Mouse (Mus musculus) left cerebral cortex, postnatal 10 days (tissue): ENCODE measurements around the gene Ube4b. TPM values are rescaled to one million over a fixed set of nuclear protein-coding genes. Genes with fewer than 3 reads are reported as not detected.
"Not testable (repeated sequence)": the region's sequence is repeated elsewhere in the genome, so short reads cannot be mapped to it uniquely, and the experiment has no call there.

Source experiments
- DNase-seq, 2 experiments: peaks; one replicate each; pipeline ENCODE4 v3.0.0; 2021 to 2022; ENCODE audit warnings: low spot score in 2 of 2, mixed read lengths in 1 of 2; ENCODE audit errors: extremely low spot score in 1 of 2
- intact Hi-C: fragments of 180-260 bp; cut with DNase I; formaldehyde crosslinking; loops from one replicate; pipeline ENCODE4 v1.15.1; 2025
- total RNA-seq, 2 experiments: library from RNA; stranded (reverse); gene quantifications; 2 replicates each; pipeline ENCODE4 v1.2.3; 2021

Gene Ube4b
- 100 to 1,000 TPM; 104 to 119 TPM for total RNA-seq

- intact Hi-C loops, result no loop called here
- peak; percentile 97 to 99 for DNase-seq
Measured at GRCm38 (mm10) chr4:149426325-149427199, at the start of gene Ube4b. Ube4b (minus strand) TSS chr4:149426749.

- no peak for DNase-seq
- intact Hi-C loops, result no loop called here
Measured at GRCm38 (mm10) chr4:149475096-149475495, 48.5 kb upstream of the Ube4b start.

DNA sequence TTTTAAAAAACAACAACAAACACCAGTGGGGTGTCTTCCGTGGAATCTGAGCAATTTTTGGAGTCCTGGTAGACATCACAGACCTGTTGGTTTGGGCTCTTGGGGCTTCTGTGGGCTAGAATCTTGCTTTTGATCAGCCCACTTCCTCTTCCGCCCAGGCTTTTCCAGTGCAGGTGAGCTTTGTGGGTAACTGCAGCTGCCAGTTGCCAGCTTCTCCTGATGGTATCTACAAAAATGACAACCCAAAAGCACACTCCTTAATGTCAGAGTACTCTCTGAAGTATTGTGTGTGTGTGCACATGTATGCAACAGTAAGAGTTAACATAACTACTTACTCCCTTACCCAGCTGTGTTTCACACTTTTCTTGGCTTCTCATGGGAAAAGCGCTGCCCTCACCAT is 43.0 kb upstream of the Ube4b start:
- intact Hi-C loops, result no loop called here
- no peak for DNase-seq

GRCm38 (mm10) chr4:149463435-149463950 is 36.9 kb upstream of the Ube4b start:
- DNase-seq, result no peak
- intact Hi-C loops, result no loop called here

DNA sequence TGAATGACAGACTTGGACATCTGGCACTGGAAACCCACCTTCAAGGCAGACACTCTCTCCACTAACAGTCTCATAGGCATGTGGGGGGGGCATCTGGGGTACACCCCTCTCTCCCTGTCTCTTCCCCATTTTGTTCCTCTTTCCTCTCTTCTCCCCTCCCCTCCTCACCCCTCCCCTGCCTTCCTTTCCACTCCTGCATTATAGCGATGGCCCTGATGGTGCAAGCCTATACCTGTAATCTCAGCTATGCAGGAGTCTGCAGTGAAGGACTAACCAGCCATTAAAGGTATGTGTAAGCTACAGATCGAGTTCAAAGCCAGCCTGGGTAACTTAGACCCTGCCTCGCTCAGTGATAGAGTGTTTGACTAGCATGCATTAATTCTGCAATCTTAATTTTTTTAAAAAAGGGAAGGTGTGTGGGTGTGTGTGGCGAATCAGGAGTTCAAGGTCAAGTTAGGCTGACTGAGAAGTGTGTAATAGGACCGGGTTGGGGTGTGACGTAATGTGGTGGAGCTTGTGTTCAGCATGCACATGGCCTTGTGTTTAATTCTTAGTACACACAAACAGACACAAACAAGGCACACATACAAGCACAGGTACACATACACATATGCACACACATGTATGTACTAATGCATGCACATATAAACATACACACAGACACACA is 35.9 kb upstream of the Ube4b start:
- intact Hi-C loops, result no loop called here
- no peak for DNase-seq

DNA sequence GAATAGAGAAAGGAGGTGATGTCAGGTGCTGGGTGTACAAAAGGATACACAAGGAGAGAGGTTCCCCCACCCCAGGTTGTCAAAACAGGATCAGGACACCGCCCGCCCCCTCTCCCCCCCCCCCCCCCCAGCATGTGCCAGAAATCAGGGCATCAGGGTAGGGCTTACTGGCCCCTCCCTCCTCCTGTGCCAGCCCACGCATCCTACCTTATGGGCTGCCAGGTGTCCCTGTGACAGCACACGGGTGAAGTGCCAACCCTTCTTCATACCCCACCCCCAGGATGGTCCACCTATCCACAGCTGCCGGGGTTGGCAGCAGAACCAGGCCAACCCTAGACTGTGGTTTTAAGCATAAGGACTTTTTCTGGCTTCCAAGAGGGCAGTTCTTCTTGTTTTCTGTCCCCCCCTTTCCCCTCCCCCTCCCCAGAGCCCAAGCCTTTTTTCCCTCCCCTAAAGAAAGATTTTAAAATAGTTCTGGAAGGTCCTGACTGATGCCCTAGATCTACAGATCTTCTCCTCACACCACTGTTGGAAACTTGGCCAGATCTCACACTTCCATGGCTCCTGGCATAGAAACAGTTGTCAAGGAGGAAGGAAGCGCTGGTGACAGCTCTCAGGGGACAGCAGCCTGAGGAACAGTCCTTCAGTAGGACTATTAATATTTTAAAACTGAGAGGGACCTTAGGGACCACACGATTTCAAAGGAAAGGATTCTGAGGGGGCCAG is 35.2 kb upstream of the Ube4b start:
- DNase-seq, result no peak
- intact Hi-C loops, result no loop called here

GRCm38 (mm10) chr4:149460475-149460874 is 33.9 kb upstream of the Ube4b start:
- intact Hi-C loops, DNase-seq: not testable (repeated sequence)

DNA sequence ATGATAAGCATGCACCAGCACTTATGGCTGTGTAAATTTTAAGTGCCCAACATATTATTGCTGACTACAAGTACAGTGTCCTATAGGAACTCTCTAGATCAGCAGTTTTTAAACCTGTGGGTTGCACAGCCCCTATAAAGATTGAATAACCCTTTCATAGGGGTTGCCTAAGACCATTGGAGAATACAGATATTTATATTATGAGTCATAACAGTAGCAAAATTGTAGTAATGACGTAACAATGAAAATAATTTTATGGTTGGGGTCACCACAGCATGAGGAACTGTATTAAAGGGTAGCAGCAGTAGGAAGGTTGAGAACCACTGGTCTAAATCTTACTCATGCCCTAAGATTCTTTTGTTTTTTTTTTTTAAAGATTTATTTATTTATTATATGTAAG is 32.9 kb upstream of the Ube4b start:
- DNase-seq, result no peak
- intact Hi-C loops, result no loop called here

DNA sequence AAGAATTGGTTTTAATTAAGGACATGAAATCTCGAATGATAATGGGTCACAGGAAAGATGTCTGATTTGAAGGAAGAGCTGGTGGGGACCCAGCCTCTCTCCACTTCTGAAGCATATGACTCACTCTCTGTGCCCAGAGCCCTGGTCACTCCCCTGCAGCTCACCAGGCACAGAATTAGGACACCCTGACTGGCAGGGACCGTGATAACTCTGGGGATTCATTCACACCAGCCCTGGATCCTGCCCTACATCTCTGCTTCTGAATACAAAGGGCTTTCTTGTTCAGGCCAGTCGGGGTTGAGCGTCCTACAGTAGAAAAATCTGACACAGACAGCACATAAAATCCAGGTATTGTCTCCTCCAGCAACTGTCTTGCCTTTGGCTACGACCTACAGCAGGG is 32.0 kb upstream of the Ube4b start:
- no peak for DNase-seq
- intact Hi-C loops, result no loop called here

GRCm38 (mm10) chr4:149457831-149458430 is 31.4 kb upstream of the Ube4b start:
- DNase-seq, result peak in 1 of 2 experiments; percentile 48
- intact Hi-C loops, result no loop called here

DNA sequence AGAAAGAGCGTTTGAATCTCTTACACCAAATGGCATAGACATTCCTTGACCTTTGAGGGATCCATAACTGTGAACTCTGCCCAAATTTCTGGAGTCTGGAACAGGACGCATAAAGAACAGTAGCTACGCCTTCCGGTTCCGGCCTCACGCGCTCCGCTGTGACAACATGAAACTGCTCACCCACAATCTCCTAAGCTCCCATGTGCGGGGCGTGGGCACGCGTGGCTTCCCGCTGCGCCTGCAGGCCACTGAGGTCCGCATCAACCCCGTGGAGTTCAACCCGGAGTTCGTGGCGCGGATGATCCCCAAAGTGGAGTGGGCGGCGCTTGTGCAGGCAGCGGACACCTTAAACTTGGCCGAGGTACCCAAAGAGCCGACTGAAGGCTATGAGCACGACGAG is 30.6 kb upstream of the Ube4b start:
- DNase-seq, intact Hi-C loops: not testable (repeated sequence)

GRCm38 (mm10) chr4:149454879-149455278 is 28.3 kb upstream of the Ube4b start, which contains the start of gene Rbp7:
Rbp7 (minus strand) TSS chr4:149454978.
- no peak for DNase-seq
- intact Hi-C loops, result no loop called here

- intact Hi-C loops, result no loop called here
- peak in 1 of 2 experiments; percentile 39 for DNase-seq
Measured at GRCm38 (mm10) chr4:149454263-149454662, 27.7 kb upstream of the Ube4b start.

DNA sequence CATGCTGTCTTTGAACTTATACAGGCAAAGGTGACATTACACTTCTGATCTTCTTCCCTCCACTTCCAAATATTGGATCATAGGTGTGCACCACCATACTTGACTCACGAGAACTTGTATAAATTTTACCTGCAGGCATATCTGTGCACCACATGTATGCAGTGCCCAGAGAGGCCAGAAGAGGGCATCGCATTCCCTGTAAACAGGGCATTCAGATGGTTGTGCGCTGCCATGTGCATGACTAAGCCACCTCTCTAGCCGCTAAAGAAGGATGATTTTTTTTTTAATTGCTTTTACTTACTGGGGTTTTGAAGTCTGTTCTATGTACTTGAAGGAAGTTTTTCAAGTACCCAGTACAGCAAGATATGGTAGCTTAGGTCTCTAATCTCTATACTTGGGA is 27.1 kb upstream of the Ube4b start:
- peak in 1 of 2 experiments; percentile 38 for DNase-seq
- intact Hi-C loops, result no loop called here

DNA sequence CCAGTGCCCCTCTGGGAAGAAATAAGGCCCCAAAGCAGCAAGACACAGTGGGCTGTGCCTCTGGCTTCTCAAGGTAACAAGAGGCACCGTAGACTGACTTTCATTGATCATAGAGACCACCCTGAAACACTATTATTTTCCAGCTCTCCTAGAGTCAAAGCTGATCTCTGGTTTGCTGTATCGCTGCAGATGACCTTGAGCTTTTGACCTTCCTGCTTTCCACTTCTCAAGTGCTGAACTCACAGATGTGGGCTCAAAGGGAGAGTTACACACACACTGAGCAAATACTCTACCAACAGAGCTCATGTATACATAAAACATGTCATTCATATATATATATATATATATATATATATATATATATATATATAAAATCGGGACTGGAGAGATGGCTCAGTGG is 24.1 kb upstream of the Ube4b start:
- no peak for DNase-seq
- intact Hi-C loops, result no loop called here

- no peak for DNase-seq
- intact Hi-C loops, result no loop called here
Measured at GRCm38 (mm10) chr4:149446309-149446708, 19.8 kb upstream of the Ube4b start.

DNA sequence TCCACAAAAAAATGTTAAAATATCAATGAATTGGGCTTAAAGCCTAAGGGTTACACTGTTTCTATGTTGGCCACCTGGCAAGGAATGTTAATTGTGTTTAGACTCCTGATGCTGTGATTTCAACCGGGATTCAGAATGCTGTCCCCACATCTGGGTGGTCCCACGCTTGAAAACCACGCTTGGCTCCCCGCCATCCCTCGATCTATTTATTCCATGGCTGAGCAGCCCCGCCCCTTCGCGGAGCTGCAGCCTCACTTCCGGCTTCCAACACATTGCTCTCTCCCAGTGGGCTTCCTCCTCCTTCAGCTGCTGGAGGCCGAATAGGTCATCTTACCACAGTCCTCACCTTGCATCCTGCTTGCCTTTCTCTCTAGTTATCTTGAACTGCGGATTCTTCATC is 19.3 kb upstream of the Ube4b start:
- peak; percentile 38 to 85 for DNase-seq
- intact Hi-C loops, result no loop called here

- intact Hi-C loops, result no loop called here
- DNase-seq, result peak; percentile 84 to 94
Measured at GRCm38 (mm10) chr4:149444964-149445701, 18.6 kb upstream of the Ube4b start.
